Mouse (Mus musculus): ENCODE data around the gene Itpkc. TPM values are rescaled to one million over a fixed set of nuclear protein-coding genes. Genes with fewer than 3 reads are reported as not detected.

Gene Itpkc
- polyA plus RNA-seq, 1 experiment from 2014 or later: 7.6 TPM

GRCm38 (mm10) chr7:27166614-27167474, 61.6 kb downstream of the Itpkc start, which contains the start of gene Egln2:
Gene Egln2 (minus strand): TSS chr7:27166802.
- Histone ChIP-seq H3K36me3 (peaks cover 35% of the 10 kb centered on the region), H3K9ac (replicated peaks) (peak within 1 kb of the TSS; percentile 88), H3K27me3 (no peaks in the 10 kb centered on the region), H3K4me2 (replicated peaks) (peak within 1 kb of the TSS; percentile 86), H3K9me3 (no peaks in the 10 kb centered on the region), H3K4me1 (replicated peaks) (peaks cover 50% of the 10 kb centered on the region), H3K4me3 (replicated peaks) (peak within 1 kb of the TSS; percentile 77), H3K27ac (peak within 1 kb of the TSS; percentile 99)
- peak; percentile 79 for ATAC-seq
- WGBS: 1% methylated on average over 58 of the region's 61 CpGs

- no peaks in the 10 kb centered on the region for H3K9me3 ChIP-seq
- peak overlapping the region; percentile 99 for H3K27ac ChIP-seq
- under 1% methylated on average over 31 of the region's 43 CpGs for WGBS
- no peaks in the 10 kb centered on the region for H3K27me3 ChIP-seq
- H3K9ac ChIP-seq (replicated peaks): peak overlapping the region; percentile 88
- peak overlapping the region; percentile 86 for H3K4me2 ChIP-seq (replicated peaks)
- peak overlapping the region; percentile 77 for H3K4me3 ChIP-seq (replicated peaks)
- H3K4me1 ChIP-seq (replicated peaks): peaks cover 56% of the 10 kb centered on the region
- ATAC-seq: peak; percentile 68
- H3K36me3 ChIP-seq: peaks cover 36% of the 10 kb centered on the region
Measured at GRCm38 (mm10) chr7:27166229-27166613, 62.2 kb downstream of the Itpkc start.

- H3K4me1 ChIP-seq (replicated peaks): peaks cover 61% of the 10 kb centered on the region
- H3K27me3 ChIP-seq: no peaks in the 10 kb centered on the region
- ATAC-seq: no peak
- peak overlapping the region; percentile 77 for H3K4me3 ChIP-seq (replicated peaks)
- H3K9me3 ChIP-seq: no peaks in the 10 kb centered on the region
- H3K36me3 ChIP-seq: peaks cover 36% of the 10 kb centered on the region
- WGBS: 5% methylated on average over 8 of the region's 8 CpGs
- peak overlapping the region; percentile 88 for H3K9ac ChIP-seq (replicated peaks)
- peak overlapping the region; percentile 86 for H3K4me2 ChIP-seq (replicated peaks)
- peak overlapping the region; percentile 99 for H3K27ac ChIP-seq
Measured at GRCm38 (mm10) chr7:27165696-27166095, 62.8 kb downstream of the Itpkc start.

GRCm38 (mm10) chr7:27165007-27165655, 63.3 kb downstream of the Itpkc start:
- ATAC-seq: peak; percentile 12; the same call in 1 of the 2 replicates
- 0 out of 2 replicates have a peak overlapping the region, but pooled peaks have one; percentile 99 for H3K27ac ChIP-seq

GRCm38 (mm10) chr7:27164112-27164947, 64.1 kb downstream of the Itpkc start:
- no peak for ATAC-seq
- 89% methylated on average over 33 of the region's 33 CpGs for WGBS

More at GRCm38 (mm10) chr7:27165007-27165655, 63.3 kb downstream of the Itpkc start:
- peaks cover 33% of the 10 kb centered on the region for H3K36me3 ChIP-seq
- H3K4me2 ChIP-seq (replicated peaks): peak overlapping the region; percentile 86
- H3K9me3 ChIP-seq: no peaks in the 10 kb centered on the region
- peak overlapping the region; percentile 77 for H3K4me3 ChIP-seq (replicated peaks)
- 75% methylated on average over 22 of the region's 23 CpGs for WGBS
- no peaks in the 10 kb centered on the region for H3K27me3 ChIP-seq
- H3K4me1 ChIP-seq (replicated peaks): peaks cover 67% of the 10 kb centered on the region
- peak overlapping the region; percentile 88 for H3K9ac ChIP-seq (replicated peaks)

GRCm38 (mm10) chr7:27163450-27163805, 65.0 kb downstream of the Itpkc start:
- Histone ChIP-seq H3K4me2 (replicated peaks) (peak overlapping the region; percentile 86), H3K4me3 (replicated peaks) (peak overlapping the region; percentile 77), H3K9me3 (no peaks in the 10 kb centered on the region), H3K27me3 (no peaks in the 10 kb centered on the region), H3K27ac (peak overlapping the region; percentile 32; the same call in 1 of the 2 replicates), H3K36me3 (peaks cover 43% of the 10 kb centered on the region), H3K4me1 (replicated peaks) (peaks cover 73% of the 10 kb centered on the region), H3K9ac (replicated peaks) (peak overlapping the region; percentile 88)
- 84% methylated on average over 5 of the region's 5 CpGs for WGBS
- no peak for ATAC-seq

More at GRCm38 (mm10) chr7:27164112-27164947, 64.1 kb downstream of the Itpkc start:
- no peak overlapping the region for H3K27ac ChIP-seq
- peak overlapping the region; percentile 77 for H3K4me3 ChIP-seq (replicated peaks)
- H3K4me1 ChIP-seq (replicated peaks): peaks cover 73% of the 10 kb centered on the region
- no peaks in the 10 kb centered on the region for H3K9me3 ChIP-seq
- H3K9ac ChIP-seq (replicated peaks): peak overlapping the region; percentile 88
- no peaks in the 10 kb centered on the region for H3K27me3 ChIP-seq
- H3K4me2 ChIP-seq (replicated peaks): peak overlapping the region; percentile 86
- peaks cover 36% of the 10 kb centered on the region for H3K36me3 ChIP-seq

- peak overlapping the region; percentile 86 for H3K4me2 ChIP-seq (replicated peaks)
- H3K9me3 ChIP-seq: no peaks in the 10 kb centered on the region
- H3K27me3 ChIP-seq: no peaks in the 10 kb centered on the region
- H3K9ac ChIP-seq (replicated peaks): peak overlapping the region; percentile 88
- WGBS: 81% methylated on average over 5 of the region's 5 CpGs
- peak overlapping the region; percentile 77 for H3K4me3 ChIP-seq (replicated peaks)
- peak overlapping the region; percentile 32; the same call in 1 of the 2 replicates for H3K27ac ChIP-seq
- peaks cover 72% of the 10 kb centered on the region for H3K4me1 ChIP-seq (replicated peaks)
- peaks cover 48% of the 10 kb centered on the region for H3K36me3 ChIP-seq
- no peak for ATAC-seq
Measured at GRCm38 (mm10) chr7:27162780-27163449, 65.5 kb downstream of the Itpkc start.

- Histone ChIP-seq H3K4me1 (replicated peaks) (peaks cover 62% of the 10 kb centered on the region), H3K27me3 (no peaks in the 10 kb centered on the region), H3K4me3 (replicated peaks) (no peak overlapping the region), H3K9ac (replicated peaks) (peak overlapping the region; percentile 44; the same call in 1 of the 2 replicates), H3K27ac (0 out of 2 replicates have a peak overlapping the region, but pooled peaks have one; percentile 35), H3K9me3 (no peaks in the 10 kb centered on the region), H3K4me2 (replicated peaks) (peak overlapping the region; percentile 86), H3K36me3 (peaks cover 56% of the 10 kb centered on the region)
- WGBS: 90% methylated on average over 4 of the region's 4 CpGs
- no peak for ATAC-seq
Measured at GRCm38 (mm10) chr7:27161744-27162143, 66.7 kb downstream of the Itpkc start.

- Histone ChIP-seq H3K27ac (no peak overlapping the region; the same call in 1 of the 2 replicates), H3K9me3 (no peaks in the 10 kb centered on the region), H3K9ac (replicated peaks) (peak overlapping the region; percentile 28; the same call in 1 of the 2 replicates), H3K4me3 (replicated peaks) (no peak overlapping the region), H3K36me3 (peaks cover 58% of the 10 kb centered on the region), H3K4me2 (replicated peaks) (no peak overlapping the region), H3K4me1 (replicated peaks) (peaks cover 62% of the 10 kb centered on the region), H3K27me3 (no peaks in the 10 kb centered on the region)
- WGBS: 95% methylated on average over 3 of the region's 3 CpGs
- ATAC-seq: no peak
Measured at GRCm38 (mm10) chr7:27160921-27161320, 67.5 kb downstream of the Itpkc start.

- no peaks in the 10 kb centered on the region for H3K9me3 ChIP-seq
- peaks cover 54% of the 10 kb centered on the region for H3K4me1 ChIP-seq (replicated peaks)
- H3K36me3 ChIP-seq: peaks cover 56% of the 10 kb centered on the region
- ATAC-seq: peak; percentile 94
- H3K9ac ChIP-seq (replicated peaks): no peak overlapping the region
- no peak overlapping the region for H3K4me3 ChIP-seq (replicated peaks)
- no peaks in the 10 kb centered on the region for H3K27me3 ChIP-seq
- 21% methylated on average over 8 of the region's 8 CpGs for WGBS
- H3K27ac ChIP-seq: peak overlapping the region; percentile 37; the same call in 1 of the 2 replicates
- H3K4me2 ChIP-seq (replicated peaks): 0 out of 2 replicates have a peak overlapping the region, but pooled peaks have one; percentile 15
Measured at GRCm38 (mm10) chr7:27159882-27160281, 68.6 kb downstream of the Itpkc start.

- Histone ChIP-seq H3K36me3 (peaks cover 50% of the 10 kb centered on the region), H3K4me3 (replicated peaks) (no peak overlapping the region), H3K9me3 (no peaks in the 10 kb centered on the region), H3K9ac (replicated peaks) (no peak overlapping the region), H3K4me2 (replicated peaks) (no peak overlapping the region), H3K27me3 (no peaks in the 10 kb centered on the region), H3K4me1 (replicated peaks) (peaks cover 48% of the 10 kb centered on the region), H3K27ac (no peak overlapping the region)
- 93% methylated on average over 6 of the region's 6 CpGs for whole genome bisulfite sequencing
- no peak for ATAC-seq
Measured at GRCm38 (mm10) chr7:27159256-27159655, 69.2 kb downstream of the Itpkc start.
